Mouse (Mus musculus): Measurements from ENCODE around the gene Pax8.

The Pax8 gene

DNA sequence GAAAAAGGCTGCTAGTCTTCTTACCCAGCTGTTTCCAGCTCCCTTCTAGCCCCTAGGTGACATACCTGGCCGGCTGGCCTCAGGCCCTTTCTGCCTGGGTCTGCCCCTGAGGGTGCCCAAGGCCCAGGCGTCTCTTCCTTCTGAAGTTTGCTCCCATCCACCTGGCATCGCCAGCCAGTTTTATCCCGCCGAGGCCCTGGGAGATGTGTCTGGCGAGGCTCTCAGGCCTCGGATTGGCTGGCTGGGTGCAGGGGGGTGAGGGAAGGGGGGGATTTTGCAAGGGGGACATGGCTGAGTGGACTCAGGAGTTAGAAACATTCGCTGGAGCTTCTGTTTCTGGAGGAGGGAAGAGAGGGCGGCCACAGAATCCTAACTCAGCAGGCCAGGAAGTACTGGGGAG is at the start of gene Pax8:
Gene Pax8 (minus strand): TSS at position 180 of the 400 bp plus-strand sequence.
- no peak for DNase-seq (ENCODE audit: low spot score in 2 of 2)

GRCm38 (mm10) chr2:24521430-24522226 is 46.2 kb upstream of the Pax8 start:
- DNase-seq (ENCODE audit: low spot score in 2 of 2): peak; percentile 22 to 29

DNA sequence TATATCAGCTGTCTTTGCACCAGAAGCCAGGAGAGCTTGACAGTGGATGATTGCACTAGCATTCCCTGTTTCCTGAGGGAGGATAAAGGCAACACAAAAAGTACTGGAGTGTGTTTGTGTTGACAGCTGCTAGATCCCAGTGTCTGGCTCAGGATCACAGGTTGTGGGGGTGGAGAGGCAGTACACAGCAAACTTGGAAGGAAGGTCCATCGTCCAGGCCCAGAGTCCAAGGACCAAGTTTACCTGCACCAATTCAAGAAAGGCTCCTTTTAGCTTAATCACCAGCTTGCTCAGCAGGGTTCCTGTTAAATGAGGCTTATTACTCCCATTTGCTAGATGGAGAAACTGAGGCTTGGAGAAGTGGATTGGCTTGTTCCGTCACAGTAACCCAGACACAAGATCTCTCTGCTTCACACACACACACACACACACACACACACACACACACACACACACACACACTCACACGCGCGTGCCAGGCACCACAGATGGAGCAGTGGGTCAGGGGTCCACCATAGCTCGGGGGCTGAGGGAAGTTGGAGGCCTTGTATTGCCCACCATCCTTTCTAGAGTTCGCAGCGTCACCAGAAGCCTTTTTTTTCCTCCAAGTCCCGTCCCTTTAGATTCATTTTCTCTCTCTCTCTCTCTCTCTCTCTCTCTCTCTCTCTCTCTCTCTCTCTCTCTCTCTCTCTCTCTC is 45.3 kb upstream of the Pax8 start:
- no peak for DNase-seq (ENCODE audit: low spot score in 2 of 2)

GRCm38 (mm10) chr2:24516946-24517345 is 41.5 kb upstream of the Pax8 start:
- DNase-seq (ENCODE audit: low spot score in 2 of 2): no peak

DNA sequence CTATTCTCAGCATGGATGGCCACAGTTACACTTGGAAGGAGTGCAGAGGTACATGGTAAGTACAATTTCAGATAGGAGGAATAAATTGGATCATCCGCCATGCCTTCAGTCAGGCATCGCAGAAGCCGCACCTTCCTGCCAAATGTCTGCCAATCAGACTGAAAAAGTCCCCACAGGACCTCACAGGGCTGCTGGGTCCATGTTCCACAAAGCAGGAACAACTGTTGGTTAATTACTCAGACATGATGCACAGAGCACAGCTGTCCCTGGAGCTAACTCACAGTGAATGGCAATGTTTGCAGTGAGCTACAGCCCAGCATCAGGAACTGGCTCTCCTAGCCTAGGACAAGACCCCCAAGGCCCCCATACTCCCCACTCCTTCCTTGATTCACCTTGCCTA is 32.0 kb upstream of the Pax8 start:
- DNase-seq (ENCODE audit: low spot score in 2 of 2): no peak

DNA sequence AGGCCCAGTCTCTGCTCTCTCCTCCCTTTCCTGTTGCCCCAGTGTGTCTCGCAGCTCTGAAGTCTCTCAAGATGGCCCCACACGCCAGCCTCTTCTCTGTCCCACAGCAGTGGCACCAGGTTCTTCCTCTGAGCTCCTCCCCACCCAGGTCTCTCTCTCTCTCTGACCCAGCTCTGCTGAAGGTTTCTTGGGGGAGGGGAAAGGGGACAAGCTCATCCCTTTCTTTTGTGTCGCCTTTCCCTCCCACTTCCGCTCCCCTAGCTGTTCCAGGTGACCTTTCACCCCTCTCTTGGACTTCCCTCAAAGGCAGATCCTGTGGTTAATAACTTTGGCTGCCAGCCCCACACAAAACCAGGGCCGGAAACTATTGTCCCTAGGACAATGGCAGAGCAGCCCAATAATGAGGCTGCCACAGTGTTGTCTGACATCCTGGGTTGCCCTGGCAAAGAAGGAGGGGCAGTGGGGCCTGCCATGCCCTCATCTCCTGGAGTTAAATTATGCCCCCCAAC is 27.6 kb upstream of the Pax8 start:
- peak; percentile 28 to 36 for DNase-seq (ENCODE audit: low spot score in 2 of 2)

DNA sequence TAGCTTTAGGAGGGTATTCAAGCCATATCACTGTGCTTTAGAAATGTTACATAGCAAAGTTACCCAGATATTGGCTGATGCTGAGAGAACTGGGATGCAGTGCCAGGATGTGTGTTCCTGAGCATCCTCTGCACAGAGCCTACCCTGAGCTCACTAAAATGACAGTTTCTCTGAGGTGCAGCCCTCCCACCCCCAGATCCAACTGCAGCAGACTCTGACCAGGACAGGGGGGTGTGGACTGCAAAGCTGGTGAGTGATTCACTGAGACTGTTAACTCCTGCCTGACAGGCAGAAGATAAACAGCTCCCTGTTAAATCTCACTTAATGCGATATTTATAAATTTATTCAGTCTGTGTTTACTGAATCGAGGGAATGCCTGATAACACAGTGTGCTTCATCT is 25.5 kb upstream of the Pax8 start:
- no peak for DNase-seq (ENCODE audit: low spot score in 2 of 2)

- no peak for DNase-seq (ENCODE audit: low spot score in 2 of 2)
These were observed 15.2 kb upstream of the Pax8 start for GRCm38 (mm10) chr2:24490564-24490963.

DNA sequence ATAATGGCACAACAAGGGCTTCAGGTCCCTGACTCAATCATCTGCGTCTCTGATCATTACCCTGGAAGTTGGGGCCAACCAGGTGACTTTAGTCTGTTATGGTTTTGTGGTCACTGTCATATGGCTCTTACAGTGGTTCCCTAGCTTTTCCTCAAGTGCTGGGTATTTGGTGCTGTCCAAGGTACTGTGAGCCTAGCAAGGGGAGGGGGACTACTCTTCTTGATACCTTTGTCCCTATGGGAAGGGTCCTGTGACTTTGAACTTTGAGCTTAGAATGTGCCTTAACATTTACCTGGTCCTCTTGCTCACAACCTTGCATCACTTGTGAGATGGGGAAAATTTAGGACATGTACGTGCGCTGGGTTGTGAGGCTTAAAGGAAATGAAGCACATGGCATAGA is 13.3 kb upstream of the Pax8 start:
- DNase-seq (ENCODE audit: low spot score in 2 of 2): no peak

GRCm38 (mm10) chr2:24487056-24487825 is 11.8 kb upstream of the Pax8 start:
- no peak for DNase-seq (ENCODE audit: low spot score in 2 of 2)

- DNase-seq (ENCODE audit: low spot score in 2 of 2): no peak
These were observed 10.0 kb upstream of the Pax8 start for GRCm38 (mm10) chr2:24485398-24485797.

GRCm38 (mm10) chr2:24479906-24480305 is 4.5 kb upstream of the Pax8 start:
- no peak for DNase-seq (ENCODE audit: low spot score in 2 of 2)

GRCm38 (mm10) chr2:24479151-24479550 is 3.8 kb upstream of the Pax8 start:
- DNase-seq (ENCODE audit: low spot score in 2 of 2): peak in 1 of 2 experiments; percentile 42

DNA sequence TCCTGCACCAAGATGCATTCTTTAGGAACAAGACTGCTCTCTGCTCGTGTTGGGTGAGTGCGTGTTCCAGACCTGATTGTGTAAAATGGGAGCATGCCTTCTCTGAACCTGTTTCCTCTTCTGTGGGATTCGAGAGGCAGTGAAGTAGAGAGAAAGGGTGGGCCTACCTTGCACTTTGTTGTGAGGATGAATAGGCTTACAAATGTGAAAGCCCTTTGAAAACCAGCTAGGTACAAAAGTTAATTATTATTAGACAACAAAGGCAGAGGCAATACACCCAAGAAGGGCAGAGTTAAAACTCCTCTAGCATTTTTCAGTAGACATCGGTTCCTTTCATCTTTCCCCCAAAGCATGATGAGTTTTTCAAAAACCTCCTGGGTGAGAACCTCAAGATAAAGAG is 3.2 kb upstream of the Pax8 start:
- DNase-seq (ENCODE audit: low spot score in 2 of 2): no peak

GRCm38 (mm10) chr2:24474514-24475378 is 653 bp downstream of the Pax8 start:
- no peak for DNase-seq (ENCODE audit: low spot score in 2 of 2)

DNA sequence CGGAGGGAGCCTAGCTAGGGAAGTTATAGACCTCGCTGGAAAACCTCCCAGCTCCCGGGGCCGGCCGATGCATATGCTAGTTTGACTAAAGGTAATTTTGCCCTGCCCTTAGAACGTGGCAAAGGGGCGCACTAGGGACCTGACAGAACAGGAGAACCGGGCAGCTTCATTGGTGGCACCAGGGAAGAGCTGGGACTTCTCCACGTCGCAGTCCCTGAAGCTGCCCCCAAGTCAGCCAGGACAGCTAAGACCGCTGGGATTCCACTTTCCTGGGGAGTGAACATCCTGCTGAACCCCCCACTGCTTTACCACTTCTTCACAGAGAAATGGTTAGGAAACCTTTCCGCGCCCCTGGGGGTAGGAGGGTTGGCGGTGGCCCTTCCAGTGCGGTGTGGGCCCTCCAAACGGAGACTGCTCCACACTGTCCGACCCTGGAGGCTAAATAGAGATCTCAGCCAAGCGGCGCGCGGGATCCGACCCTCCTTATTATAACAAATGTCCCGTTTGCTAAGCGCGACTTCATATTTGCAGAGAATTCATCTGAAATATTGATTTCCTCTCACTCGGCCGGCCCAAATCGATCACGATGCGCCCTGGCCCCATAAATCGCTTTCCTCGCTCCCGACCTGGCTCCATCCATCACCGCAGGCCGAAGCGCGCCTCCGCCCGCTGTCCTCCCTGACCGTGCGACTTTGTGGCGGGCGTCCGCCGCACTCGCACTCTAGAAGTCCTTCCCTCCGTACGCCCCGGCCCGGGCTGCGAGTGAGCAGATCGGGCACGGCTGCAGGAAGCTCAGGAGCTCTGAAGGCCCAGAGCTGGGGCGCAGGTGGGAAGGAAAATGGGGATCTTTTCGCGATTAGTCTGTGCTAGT is 1.5 kb downstream of the Pax8 start:
- no peak for DNase-seq (ENCODE audit: low spot score in 2 of 2)

DNA sequence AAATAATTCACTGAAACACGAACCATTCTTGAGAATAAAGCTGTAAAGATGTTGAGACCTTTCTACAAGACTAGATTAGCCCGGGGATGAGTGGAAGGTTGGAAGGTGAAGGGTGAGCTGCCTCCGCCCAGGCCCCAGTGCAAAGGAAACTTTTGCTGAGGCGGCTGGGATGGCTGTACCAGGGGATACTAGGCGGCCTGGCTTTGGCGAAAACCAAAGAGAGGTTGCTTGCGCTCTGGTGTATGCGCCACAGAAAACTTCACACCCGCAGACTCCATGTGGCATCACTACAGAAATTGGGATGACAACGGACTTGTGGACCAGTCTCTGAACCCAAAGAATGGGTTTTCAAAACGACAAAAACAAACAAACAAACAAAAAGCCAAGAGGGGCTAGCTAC is 2.7 kb downstream of the Pax8 start:
- no peak for DNase-seq (ENCODE audit: low spot score in 2 of 2)

- no peak for DNase-seq (ENCODE audit: low spot score in 2 of 2)
These were observed 3.3 kb downstream of the Pax8 start for GRCm38 (mm10) chr2:24472111-24472510.

DNA sequence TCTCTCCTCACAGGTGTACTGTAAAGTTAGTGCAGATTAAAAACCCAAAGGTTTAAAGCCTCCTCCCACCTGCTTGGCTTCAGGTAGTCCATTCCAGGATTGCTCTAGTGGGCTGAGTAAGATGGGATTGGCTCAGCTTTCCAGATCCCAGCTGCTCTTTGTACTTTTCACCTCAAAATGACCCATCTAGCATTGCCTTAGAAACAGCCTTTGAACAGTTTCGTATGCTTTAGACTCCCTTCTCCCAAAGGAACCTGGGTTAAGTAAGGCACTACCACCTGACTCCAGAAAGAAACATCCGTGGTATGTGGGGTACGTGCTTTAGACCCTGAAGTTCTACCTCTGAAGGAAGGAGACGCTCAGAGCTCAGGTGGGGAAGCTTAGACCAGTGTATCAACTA is 6.3 kb downstream of the Pax8 start:
- DNase-seq (ENCODE audit: low spot score in 2 of 2): no peak

- DNase-seq (ENCODE audit: low spot score in 2 of 2): no peak
These were observed 7.0 kb downstream of the Pax8 start for GRCm38 (mm10) chr2:24468430-24468829.
